Mouse (Mus musculus) retina, postnatal 7 days (tissue): ENCODE data around the gene Ccdc85a.
A peak's percentile ranks its signal among the peaks of the same experiment; 100 is the strongest.

Source experiments
- DNase-seq: peaks from one replicate; pipeline ENCODE4 v3.0.0-alpha.2; 2012; ENCODE audit warnings: low read depth, low spot score

The Ccdc85a gene

GRCm38 (mm10) chr11:28583911-28584434 lies at the start of gene Ccdc85a:
Gene Ccdc85a, minus strand, starts transcription at chr11:28584324.
- DNase-seq, result peak; percentile 62

GRCm38 (mm10) chr11:28633571-28634125 lies 49.5 kb upstream of the Ccdc85a start:
- DNase-seq, result no peak

- no peak for DNase-seq
Measured at GRCm38 (mm10) chr11:28633093-28633492, 49.0 kb upstream of the Ccdc85a start.

GRCm38 (mm10) chr11:28630771-28631170 lies 46.6 kb upstream of the Ccdc85a start:
- no peak for DNase-seq

- peak; percentile 5 for DNase-seq
Measured at GRCm38 (mm10) chr11:28610781-28611491, 26.8 kb upstream of the Ccdc85a start.

- no peak for DNase-seq
Measured at GRCm38 (mm10) chr11:28583138-28583910, 800 bp downstream of the Ccdc85a start.

- DNase-seq, result no peak
Measured at GRCm38 (mm10) chr11:28582218-28582617, 1.9 kb downstream of the Ccdc85a start.

GRCm38 (mm10) chr11:28572423-28572822 lies 11.7 kb downstream of the Ccdc85a start:
- DNase-seq, result no peak

GRCm38 (mm10) chr11:28556420-28556819 lies 27.7 kb downstream of the Ccdc85a start:
- DNase-seq, result no peak

GRCm38 (mm10) chr11:28543429-28543828 lies 40.7 kb downstream of the Ccdc85a start:
- DNase-seq, result no peak

- no peak for DNase-seq
Measured at GRCm38 (mm10) chr11:28541307-28541706, 42.8 kb downstream of the Ccdc85a start.

- no peak for DNase-seq
Measured at GRCm38 (mm10) chr11:28533286-28533685, 50.8 kb downstream of the Ccdc85a start.

- no peak for DNase-seq
Measured at GRCm38 (mm10) chr11:28501190-28501589, 82.9 kb downstream of the Ccdc85a start.

- no peak for DNase-seq
Measured at GRCm38 (mm10) chr11:28497034-28497433, 87.1 kb downstream of the Ccdc85a start.

- no peak for DNase-seq
Measured at GRCm38 (mm10) chr11:28493362-28493761, 90.8 kb downstream of the Ccdc85a start.

GRCm38 (mm10) chr11:28491330-28491729 lies 92.8 kb downstream of the Ccdc85a start:
- no peak for DNase-seq

- DNase-seq, result no peak
Measured at GRCm38 (mm10) chr11:28484083-28484729, 99.9 kb downstream of the Ccdc85a start.

GRCm38 (mm10) chr11:28477088-28477487 lies 107.0 kb downstream of the Ccdc85a start:
- no peak for DNase-seq

- no peak for DNase-seq
Measured at GRCm38 (mm10) chr11:28465726-28466125, 118.4 kb downstream of the Ccdc85a start.

- DNase-seq, result no peak
Measured at GRCm38 (mm10) chr11:28464926-28465325, 119.2 kb downstream of the Ccdc85a start.

GRCm38 (mm10) chr11:28459165-28459564 lies 125.0 kb downstream of the Ccdc85a start:
- no peak for DNase-seq

- no peak for DNase-seq
Measured at GRCm38 (mm10) chr11:28439877-28440276, 144.2 kb downstream of the Ccdc85a start.
